Mouse (Mus musculus): ENCODE measurements at regions not wholly inside any gene's neighbourhood (a gene's known extent, or its start where the extent isn't known, plus 50 kb on each side); places are given as distances from the start of the nearest gene placed in this dataset.

DNA sequence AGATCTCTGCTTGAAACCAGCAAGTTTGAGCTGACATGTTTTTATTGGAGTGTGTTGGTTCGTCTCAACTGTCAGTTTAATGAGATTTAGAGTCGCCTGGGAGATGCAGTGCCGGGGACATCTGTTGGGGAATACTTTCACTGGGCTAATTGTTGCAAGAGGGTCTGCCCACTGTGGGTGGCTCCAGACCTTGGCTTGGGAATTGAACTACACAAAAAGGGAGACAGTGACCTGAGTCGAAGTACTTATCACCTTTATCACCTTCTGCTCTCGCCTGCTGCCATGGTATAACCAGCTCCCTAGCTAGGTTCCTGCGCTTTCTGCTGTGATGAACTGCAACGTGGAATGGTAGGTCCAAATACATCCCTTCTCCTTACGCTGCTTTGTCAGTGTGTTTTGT is 321.2 kb upstream of the Adgrl2 start:
- no peak for DNase-seq

DNA sequence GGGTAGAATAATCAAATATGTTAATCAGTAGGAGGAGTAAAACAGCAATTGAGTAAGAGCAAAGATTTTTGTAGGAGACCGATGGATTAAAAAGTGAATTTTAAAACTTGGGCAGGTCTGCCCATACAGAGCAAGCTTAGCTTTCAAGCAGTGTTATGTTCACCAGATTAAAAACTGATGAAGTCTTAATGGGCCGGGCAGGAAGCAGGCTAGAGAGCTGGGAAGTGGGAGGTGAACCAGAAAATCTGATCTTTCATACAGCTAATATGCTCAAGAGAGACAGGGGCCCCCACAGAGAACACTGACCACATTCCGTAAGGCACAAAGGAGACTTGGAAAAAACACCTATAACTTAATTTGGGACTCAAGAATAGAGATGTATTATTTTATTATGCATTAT is 316.4 kb upstream of the Adgrl2 start:
- DNase-seq, result no peak

DNA sequence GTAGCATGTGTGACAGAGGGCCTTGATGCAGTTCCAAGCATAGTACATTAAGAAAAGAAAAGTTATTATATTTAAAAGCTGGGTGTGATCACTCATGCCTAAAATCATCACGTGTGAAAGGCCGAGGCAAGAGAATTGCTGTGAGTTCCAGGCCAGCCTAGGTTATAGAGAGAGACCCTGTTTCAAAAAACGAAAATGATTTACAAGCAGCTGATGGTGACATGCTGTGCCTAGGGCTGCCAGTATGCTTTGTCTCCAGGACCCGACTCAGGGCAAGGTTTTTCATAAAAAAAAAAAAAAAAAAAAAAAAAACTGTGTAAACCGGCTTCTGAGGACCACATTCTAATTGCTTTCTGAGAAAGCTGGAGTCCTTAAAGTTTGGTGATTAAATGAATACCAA is 315.9 kb upstream of the Adgrl2 start:
- DNase-seq, result no peak

DNA sequence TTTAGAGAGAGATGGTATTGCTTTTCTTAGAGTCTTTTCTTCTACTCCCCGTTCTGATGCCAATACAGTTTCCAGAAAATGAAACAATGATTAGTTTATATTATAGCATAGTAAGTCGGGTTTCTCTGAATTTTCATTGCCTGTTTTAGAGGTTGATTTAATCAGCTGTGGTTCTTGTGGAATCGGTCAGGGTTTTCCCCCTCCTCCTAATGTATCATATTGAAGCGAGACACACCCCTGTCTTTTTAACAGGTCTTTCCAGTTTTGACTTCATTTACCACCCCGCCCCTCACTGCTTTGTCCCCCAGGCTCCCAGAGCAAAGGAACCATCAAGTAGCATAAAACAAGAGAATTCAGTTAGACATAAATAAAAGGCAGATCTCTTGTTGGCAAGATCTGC is 315.1 kb upstream of the Adgrl2 start:
- no peak for DNase-seq

DNA sequence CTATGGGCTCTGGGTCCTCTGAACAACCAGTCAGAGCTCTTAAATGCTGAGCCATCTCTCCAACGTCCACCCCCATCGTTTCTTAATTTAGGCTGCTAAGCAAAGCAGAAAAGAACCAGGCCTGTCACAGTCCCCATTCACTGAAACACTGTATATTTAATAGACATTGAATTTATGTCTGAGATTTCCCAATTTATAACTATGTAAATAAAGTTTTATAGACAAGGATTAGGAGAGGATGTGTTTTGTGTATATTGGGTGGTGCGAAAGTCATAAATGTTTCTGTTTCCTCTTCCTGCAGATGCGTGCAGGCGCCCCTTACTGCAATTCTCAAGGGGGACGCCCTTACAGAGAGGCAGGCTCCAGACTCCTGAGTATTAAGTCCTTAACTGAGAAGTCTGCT is 314.7 kb upstream of the Adgrl2 start:
- no peak for DNase-seq

DNA sequence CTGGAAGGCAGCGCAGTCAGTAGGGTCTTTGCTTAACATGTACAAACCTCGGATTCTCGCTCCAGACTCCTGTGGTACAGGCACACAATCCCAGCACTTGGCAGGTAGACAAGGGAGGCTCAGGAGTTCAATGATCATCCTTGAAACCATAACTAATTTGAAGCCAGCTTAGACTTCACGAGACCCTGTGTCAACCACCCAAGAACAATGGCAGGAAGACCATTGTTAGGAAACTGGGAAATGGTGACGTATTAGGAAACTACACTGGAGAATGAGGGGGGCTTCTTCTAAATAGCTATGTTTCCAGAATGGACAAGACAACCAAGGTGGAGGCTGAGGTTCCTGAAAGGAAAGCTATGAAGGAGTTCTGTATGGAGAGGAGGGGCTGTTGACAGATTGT is 313.1 kb upstream of the Adgrl2 start:
- DNase-seq, result no peak

DNA sequence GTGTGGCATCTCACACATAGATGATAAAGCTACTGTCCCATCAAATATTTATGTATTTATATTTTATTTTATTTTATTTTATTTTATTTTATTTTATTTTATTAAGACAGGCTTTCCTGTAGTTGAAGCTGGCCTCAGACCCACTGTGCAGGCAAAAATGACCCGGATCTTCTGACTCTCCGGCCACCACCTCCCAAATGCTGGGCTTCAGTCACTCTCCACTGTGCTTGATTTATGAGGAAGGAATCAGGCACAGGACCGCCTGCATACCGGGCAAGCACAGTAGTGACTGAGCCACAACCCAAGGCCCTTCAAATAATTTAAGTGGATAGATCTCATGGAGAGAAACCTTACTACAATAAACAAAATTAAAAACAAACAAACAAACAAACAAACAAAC is 309.6 kb upstream of the Adgrl2 start:
- no peak for DNase-seq

DNA sequence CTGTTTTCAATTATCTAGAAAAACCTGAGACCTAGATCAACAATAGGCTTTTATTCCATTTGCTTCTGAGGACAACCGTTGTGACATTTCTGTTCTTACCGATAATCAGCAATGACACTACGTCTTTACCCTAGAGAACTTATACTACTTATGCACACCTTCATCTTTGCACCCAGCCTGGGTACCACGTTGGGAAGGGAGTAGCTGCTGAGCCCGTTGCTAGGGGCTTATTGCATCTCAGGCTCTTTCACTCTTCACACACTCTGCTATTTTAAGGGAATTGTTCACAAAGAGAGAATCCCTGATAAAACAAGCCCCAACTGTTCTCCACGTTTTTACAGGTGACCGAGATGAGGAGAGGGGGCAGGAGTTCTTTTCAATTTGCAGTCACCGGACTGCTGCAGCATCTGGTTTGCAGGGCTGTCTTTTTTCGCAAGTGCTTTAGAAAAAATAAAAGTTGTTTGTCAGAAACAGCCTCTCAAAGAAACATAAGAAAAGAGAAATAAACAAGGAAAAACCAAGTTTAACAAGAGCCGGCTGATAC is 306.1 kb upstream of the Adgrl2 start:
- DNase-seq, result no peak

DNA sequence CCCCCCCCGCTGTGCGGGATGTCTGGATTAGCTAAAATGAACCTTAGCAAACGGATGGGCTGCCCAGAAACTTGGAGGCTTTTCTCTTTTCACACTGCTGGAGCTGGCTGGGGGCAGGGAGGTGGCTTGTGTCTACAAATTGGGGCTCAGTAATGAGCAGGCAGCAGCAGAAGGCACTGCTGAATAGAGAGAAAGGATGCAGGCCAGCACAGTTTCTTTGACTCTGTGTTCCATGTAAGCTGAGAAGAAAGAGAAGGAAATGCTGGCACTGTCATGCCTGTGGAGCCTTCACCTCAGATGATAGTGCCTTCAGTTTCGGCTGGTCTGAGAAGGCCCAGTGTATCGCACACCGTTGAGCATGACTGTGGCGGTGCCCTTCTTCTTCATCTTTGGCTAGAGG is 305.6 kb upstream of the Adgrl2 start:
- no peak for DNase-seq

DNA sequence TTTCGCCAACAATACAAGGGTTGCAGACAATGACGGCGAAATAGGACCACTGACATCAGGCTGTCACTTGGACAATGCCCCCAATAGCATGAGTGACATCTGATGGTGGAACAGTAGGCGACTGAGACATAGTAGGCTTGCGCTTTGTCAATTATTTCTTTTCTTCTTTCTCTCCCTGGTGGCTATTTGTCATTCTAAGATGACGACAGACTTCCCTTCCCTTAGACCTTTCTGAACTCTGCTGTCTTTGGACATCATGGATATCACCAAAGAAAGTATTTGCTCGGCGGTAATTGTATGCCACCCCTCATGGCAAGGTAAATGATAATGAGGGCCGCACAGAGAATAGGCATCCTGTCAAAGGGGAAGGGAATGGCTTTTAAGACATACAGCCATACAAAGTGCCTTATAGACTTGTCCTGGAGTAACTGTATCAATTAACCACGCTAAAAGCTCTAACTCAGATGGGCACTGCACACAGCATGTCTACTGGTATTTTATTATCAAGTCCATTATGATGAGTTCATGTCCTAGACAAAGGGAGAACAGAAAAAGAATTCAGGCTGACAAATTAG is 305.0 kb upstream of the Adgrl2 start:
- DNase-seq, result no peak

DNA sequence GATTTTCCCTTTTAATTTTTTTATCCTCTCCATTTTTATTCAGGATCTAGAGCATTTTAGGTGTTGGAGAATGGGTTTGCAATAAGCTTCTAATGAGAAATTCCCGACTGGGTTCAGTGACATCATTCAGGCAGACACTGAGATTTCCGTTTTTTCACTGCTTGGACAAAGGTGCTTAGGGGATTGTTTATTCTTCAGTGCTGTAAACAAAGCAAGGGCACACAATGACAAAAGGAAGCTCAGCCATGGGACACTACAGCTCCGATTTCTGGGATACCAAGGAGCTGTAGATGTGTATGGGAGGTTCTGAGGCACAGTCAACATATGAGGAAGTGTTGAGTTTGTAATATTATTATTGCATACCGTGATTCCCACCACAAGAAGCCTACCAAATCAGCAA is 304.1 kb upstream of the Adgrl2 start:
- no peak for DNase-seq

DNA sequence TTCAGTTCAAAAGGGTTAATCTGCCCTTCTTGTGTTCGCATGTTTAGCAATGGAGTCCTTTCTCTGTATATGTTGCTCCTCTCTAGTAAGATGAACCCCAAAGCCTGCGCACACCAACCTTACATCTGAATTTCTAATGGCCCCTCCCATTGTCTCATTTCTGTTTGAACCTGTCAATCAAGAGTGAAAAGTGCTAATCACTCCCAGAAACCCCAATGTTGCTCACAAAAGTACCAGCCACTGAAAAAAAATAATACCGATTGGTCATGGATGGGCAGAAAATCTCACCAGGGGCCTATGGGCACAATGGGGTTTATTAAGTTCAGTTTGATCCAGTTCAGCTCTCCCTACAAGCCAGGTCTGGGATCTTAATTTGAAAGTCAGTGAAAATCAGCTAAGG is 302.1 kb upstream of the Adgrl2 start:
- no peak for DNase-seq

DNA sequence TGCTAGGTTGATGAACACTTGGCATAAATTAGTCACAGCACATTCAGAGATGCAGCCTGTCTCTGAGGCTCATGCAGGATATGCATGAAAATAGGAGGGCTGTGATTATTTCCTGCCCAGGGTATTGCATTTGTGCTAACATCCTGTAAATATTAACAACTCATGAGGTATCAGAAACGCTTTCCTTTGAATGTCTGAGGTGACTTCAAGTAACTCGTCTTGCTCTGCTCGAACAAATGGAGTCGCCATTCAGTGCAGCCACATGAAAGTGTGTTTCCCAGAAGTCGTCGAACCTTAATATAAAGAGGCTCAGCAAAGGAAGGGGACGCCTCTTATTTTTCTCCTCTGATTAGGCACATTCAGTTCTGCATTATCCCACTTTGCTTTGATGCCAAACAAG is 301.1 kb upstream of the Adgrl2 start:
- DNase-seq, result no peak

DNA sequence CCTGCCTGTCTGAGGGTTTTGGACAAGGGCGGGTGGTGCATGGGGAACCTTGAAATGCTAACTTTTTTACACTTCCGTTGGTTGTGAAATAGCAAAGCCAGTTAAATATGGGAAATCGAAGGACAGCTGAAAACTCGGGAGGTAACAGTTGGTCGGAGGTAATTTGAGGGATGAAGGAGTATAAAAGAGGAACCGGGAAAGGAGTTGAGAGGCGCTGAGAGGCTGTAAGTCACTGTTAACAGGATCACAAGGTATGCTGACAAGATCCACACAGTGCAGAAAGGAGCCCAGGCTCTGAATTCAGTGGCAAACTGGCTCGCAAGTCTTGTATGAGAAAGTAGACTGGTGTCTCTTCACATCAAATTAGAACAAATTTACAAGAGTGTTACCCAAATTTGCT is 299.9 kb upstream of the Adgrl2 start:
- no peak for DNase-seq

DNA sequence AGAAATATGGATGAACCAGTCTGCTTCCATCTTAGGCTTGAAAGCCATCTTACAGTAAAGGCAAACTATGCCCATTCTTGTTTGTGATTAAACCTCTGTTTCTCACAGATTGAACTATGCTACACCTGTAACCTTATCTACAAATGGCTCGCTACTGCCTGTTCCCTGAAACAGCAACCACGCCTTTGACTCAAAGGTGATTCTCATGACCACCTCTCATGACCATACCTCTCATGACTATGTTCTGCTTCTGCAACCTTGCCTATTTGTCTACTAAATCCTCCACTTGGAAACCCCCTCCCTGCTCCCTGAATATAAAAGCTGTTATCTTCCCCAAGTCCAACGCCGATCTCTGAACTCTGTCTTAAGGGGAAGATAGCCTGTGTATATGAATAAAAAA is 296.7 kb upstream of the Adgrl2 start:
- no peak for DNase-seq

DNA sequence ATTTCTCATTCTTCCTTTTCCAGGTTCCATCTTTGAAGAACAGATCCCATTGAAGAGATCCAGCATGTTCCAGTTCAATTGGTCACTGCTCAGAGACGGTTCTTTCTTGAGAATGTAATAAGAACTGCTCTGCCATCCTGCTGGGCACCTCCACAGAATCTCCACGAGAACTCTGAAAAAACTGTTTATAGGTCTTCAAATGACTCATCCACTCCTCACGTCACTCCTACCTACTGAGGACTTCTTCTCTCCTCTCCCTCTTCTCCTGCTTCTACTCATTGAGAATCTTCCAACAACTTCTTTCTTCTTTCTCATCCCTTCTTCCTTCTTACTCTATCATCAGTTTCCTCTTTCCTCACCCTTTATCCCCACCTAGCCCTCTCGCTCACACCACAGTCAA is 294.6 kb upstream of the Adgrl2 start:
- no peak for DNase-seq

DNA sequence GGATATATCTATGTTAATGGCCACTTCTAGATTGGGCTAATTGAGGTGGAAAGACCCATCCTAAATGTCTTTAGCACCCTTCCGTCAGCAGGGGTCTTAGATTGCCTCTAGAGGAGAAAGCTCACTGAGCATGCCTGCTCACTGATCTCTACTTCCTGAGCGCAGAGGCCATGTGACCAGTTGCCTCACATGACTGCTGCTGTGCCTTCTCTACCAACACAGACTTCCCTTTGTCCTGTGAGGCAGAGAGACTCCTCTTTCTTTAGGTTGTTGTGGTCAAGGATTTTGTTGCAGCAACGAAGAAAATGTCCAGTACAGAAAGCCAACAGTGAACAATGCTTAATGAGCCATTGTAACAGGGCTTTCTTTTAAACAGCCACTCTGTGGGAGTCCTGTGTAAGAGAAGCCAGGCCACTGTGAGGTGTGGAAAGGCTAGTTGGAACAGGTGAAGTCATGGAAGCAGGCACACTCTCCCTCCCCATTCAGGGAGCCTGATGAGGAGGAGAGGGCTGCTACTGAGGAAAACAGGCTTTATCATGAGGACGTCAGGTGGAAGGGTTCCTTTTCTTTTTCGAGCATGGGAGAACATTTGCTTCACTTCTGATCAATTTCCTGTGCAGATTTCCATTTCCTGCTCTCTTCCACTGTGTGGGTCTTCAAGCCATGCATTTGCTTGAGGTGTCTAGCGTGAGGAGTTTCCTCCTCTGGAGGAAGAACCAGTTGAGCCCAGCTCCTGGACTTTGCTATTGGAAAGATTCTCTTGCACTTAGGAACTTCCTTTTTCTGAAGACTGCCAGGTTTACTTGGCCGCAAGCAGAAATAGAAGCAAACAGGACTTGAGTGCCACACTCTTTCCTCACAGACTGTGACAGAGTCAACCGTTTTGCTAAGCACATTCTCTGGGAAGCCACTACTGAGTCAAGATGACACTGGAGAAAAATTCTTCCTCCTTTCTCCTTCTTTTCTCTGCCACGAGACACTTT is 290.7 kb upstream of the Adgrl2 start:
- DNase-seq, result no peak

DNA sequence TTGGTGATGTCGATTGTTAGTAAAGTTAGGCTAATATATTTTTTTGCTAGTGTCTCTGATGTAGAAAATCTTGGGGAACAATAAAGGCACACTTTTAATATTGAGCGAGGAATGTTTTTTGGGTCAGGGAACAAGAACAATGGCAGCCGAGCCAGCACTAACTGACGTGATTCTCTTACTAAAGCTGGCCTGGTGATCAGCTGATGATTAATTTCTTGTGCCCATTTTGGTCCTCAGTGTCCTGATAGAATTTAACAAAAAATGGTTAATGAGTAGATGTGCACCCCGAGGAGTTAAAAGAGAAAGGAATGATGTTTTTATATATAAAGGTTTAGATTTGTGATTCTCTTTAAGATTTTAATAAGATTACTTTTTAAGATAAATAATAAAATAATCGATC is 289.0 kb upstream of the Adgrl2 start:
- no peak for DNase-seq

DNA sequence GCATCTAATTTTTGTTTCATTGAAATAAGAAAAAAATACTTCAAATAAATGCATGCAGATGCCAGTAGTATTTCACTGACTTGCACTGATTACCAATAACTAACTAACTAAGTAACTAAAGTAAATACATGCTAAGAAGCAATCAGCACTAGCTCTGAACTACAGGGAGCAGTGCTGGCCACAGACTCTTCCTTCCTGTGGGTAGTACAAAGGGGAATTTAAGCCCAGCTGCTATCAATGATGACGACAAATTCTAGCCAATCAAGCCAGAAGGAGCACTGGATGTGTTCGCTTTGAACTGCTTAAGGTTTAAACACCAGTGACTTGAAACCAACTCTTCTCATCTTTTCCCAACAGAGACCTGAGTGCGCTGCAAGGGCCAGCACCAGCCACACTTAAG is 287.5 kb upstream of the Adgrl2 start:
- DNase-seq, result no peak

DNA sequence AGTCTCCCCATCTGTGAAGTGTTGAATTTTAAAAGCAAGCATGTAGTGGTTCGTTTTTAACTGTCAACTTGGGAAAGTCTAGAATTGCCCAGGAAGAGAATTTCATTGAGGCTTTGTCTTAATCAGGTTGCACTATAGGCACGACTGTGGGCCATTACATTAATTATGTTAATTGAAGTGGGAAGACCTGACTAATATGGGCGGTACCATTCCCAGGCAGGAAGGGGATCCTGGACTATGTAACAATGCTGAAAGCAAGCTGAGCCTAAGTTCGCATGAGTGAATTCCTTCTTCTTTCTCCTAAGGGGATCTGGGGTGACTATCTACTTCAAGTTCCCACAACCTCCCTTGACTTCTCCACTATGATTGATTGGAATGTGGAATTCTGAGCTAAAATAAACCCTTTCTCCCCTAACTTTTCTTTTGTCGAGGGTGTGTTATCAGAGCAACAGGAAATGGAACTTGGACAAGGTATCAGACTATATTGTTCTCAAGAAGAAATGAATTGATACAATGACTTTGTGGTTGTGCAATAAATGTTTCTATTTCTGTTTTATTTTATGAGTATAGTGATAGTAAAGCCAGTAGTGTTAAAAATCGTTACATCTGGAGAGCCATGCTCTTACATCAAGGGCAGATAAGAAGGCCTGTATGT is 285.2 kb upstream of the Adgrl2 start:
- DNase-seq, result no peak

DNA sequence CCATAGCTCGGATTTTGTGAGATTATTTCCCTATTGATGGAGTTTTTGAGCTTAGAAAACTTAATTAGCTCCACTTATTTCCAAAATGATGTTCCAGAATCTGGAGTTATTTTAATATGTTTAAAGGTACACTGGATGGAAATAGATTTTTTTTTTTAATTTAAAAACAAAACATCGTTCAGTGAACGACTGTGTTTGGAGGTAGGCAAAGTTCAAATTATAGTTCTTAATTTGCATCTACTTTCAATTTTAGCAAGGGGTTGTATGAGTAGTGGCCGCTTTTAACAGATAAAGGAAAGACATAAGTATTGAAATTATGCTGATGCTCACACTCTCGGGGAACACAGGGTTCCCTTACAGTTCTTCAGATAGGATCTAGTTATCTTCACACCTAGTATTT is 284.6 kb upstream of the Adgrl2 start:
- no peak for DNase-seq

DNA sequence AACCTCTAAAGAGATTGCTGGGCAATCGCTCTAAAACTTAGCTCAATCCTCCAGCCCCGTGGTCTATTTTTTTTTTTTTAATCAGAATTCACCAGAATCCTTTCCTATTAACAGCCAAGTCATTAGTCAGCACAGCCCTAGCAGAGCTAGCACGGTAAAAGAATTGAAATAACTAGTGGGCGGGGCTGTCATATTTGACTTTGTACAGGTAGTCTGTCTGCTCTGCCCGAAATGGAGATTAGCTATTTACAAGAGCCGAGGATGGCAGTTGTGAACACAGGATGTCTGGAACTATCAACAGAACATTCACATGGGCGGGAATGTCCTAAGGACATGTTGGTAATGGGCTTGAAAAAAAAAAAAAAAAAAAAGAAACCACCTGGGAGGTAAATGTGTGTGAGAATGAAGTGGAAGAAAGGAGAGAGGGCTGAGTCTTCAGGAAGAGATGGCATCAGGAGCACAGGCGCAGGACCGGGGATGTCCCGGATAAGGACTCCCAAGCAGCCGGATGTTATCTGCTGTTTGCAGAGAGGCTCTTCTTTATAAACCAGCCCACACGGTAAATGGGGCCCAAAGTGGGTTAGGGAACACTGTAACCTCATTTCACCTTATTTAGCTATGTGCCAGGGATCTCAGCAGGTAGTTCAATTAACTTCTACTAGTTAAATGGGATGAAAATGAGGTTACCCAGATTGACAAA is 283.8 kb upstream of the Adgrl2 start:
- DNase-seq, result no peak

DNA sequence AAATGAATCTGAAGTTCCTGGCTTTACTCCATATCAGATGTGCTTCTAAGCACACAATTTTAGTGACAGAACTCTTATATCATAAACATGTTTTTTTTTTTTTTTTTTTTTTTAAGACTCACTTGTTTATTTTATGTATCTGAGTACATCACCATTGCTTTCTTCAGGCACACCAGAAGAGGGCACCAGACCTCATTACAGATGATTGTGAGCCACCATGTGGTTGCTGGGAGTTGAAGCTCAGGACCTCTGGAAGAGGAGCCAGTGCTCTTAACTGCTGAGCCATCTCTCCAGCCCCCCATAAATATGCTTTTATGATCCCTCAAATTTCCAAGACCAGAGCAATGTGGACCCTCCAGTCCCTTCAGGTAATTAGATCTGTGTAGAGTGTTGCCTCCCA is 280.1 kb upstream of the Adgrl2 start:
- no peak for DNase-seq
